Mouse (Mus musculus) forebrain, embryonic 13.5 days (tissue): ENCODE measurements around the gene Rpf1. TPM values are rescaled to one million over a fixed set of nuclear protein-coding genes. Genes with fewer than 3 reads are reported as not detected.

Experiments used
- ATAC-seq: fragments of 200-750 bp; cut with Nextera tagmentation; 2 replicates; pipeline ENCODE4 v1.8.0; 2017
- H3K27ac ChIP-seq: fragments of 300-500 bp; sonication (generic); 2 replicates; pipeline ENCODE4 v1.5.1; 2015; ENCODE audit warnings: inconsistent platforms, mild to moderate bottlenecking, moderate library complexity
- H3K27me3 ChIP-seq: fragments of 300-500 bp; sonication (generic); 2 replicates; pipeline ENCODE4 v1.6.1; 2015; ENCODE audit warnings: mild to moderate bottlenecking, inconsistent platforms
- H3K36me3 ChIP-seq: fragments of 300-500 bp; sonication (generic); 2 replicates; pipeline ENCODE4 v1.6.1; 2015; ENCODE audit warnings: mild to moderate bottlenecking, inconsistent platforms; ENCODE audit not compliant: poor library complexity, severe bottlenecking
- H3K4me1 ChIP-seq: fragments of 300-500 bp; sonication (generic); 2 replicates; pipeline ENCODE4 v1.6.1; 2015; ENCODE audit warnings: inconsistent platforms
- H3K4me2 ChIP-seq: fragments of 300-500 bp; sonication (generic); 2 replicates; pipeline ENCODE4 v1.6.1; 2015; ENCODE audit warnings: inconsistent platforms, mild to moderate bottlenecking, moderate library complexity
- H3K4me3 ChIP-seq: fragments of 300-500 bp; sonication (generic); 2 replicates; pipeline ENCODE4 v1.5.1; 2015; ENCODE audit warnings: mild to moderate bottlenecking, inconsistent platforms
- H3K9ac ChIP-seq: fragments of 300-500 bp; sonication (generic); 2 replicates; pipeline ENCODE4 v1.6.1; 2015; ENCODE audit warnings: mild to moderate bottlenecking, inconsistent platforms
- H3K9me3 ChIP-seq: fragments of 300-500 bp; sonication (generic); replicated peaks from 2 replicates; pipeline ENCODE4 v1.6.1; 2016; ENCODE audit warnings: inconsistent platforms
- WGBS: fragments of 180-500 bp; shearing (Covaris S2); methylation state at CpG from one replicate; pipeline ENCODE4 v1.1.7; 2015; 5-methylcytosine and 5-hydroxymethylcytosine counted together
- polyA plus RNA-seq: library from polyadenylated mRNA; unstranded; fragments of >200 nt; fragmentation: Nextera tagmentation; extraction: Ambion mirVana; gene quantifications from 2 replicates; pipeline ENCODE4 v1.2.1, GENCODE M21; 2015

The Rpf1 gene
- polyA plus RNA-seq, 1 experiment from 2014 or later: 67.5 TPM

GRCm38 (mm10) chr3:146554816-146555215, 33.6 kb upstream of the Rpf1 start:
- H3K9me3 ChIP-seq: no peaks in the 10 kb centered on the region
- no peak overlapping the region for H3K27ac ChIP-seq
- H3K36me3 ChIP-seq: no peaks in the 10 kb centered on the region
- 82% methylated on average over 7 of the region's 7 CpGs for WGBS
- no peak for ATAC-seq
- no peaks in the 10 kb centered on the region for H3K27me3 ChIP-seq
- no peak overlapping the region for H3K4me2 ChIP-seq
- no peak overlapping the region for H3K4me3 ChIP-seq
- H3K9ac ChIP-seq: no peak overlapping the region
- no peaks in the 10 kb centered on the region for H3K4me1 ChIP-seq

GRCm38 (mm10) chr3:146543632-146544031, 22.4 kb upstream of the Rpf1 start:
- no peaks in the 10 kb centered on the region for H3K36me3 ChIP-seq
- no peaks in the 10 kb centered on the region for H3K4me1 ChIP-seq
- no peak overlapping the region for H3K9ac ChIP-seq
- no peaks in the 10 kb centered on the region for H3K9me3 ChIP-seq
- no peaks in the 10 kb centered on the region for H3K27me3 ChIP-seq
- H3K4me3 ChIP-seq: no peak overlapping the region
- WGBS: 50% methylated on average over 1 of the region's 1 CpGs
- no peak overlapping the region for H3K4me2 ChIP-seq
- no peak overlapping the region for H3K27ac ChIP-seq
- ATAC-seq: no peak

- 86% methylated on average over 4 of the region's 4 CpGs for WGBS
- Histone ChIP-seq H3K9ac (no peak overlapping the region), H3K27me3 (no peaks in the 10 kb centered on the region), H3K4me3 (no peak overlapping the region), H3K4me1 (no peaks in the 10 kb centered on the region), H3K27ac (no peak overlapping the region), H3K4me2 (no peak overlapping the region), H3K36me3 (no peaks in the 10 kb centered on the region), H3K9me3 (no peaks in the 10 kb centered on the region)
- no peak for ATAC-seq
Measured at GRCm38 (mm10) chr3:146540521-146541273, 19.5 kb upstream of the Rpf1 start.

GRCm38 (mm10) chr3:146534986-146535385, 13.8 kb upstream of the Rpf1 start:
- H3K27me3 ChIP-seq: no peaks in the 10 kb centered on the region
- H3K4me3 ChIP-seq: no peak overlapping the region
- H3K36me3 ChIP-seq: no peaks in the 10 kb centered on the region
- WGBS: 49% methylated on average over 6 of the region's 6 CpGs
- H3K4me2 ChIP-seq: no peak overlapping the region
- H3K9me3 ChIP-seq: no peaks in the 10 kb centered on the region
- ATAC-seq: no peak
- H3K4me1 ChIP-seq: no peaks in the 10 kb centered on the region
- no peak overlapping the region for H3K27ac ChIP-seq
- no peak overlapping the region for H3K9ac ChIP-seq

- no peak for ATAC-seq
Measured at GRCm38 (mm10) chr3:146528335-146528734, 7.1 kb upstream of the Rpf1 start.

GRCm38 (mm10) chr3:146521652-146522020, 407 bp upstream of the Rpf1 start:
- H3K27ac ChIP-seq: peak overlapping the region; percentile 95
- H3K27me3 ChIP-seq: no peaks in the 10 kb centered on the region

More at GRCm38 (mm10) chr3:146528335-146528734, 7.1 kb upstream of the Rpf1 start:
- Histone ChIP-seq H3K4me1 (no peaks in the 10 kb centered on the region), H3K9ac (no peak overlapping the region), H3K27me3 (no peaks in the 10 kb centered on the region), H3K4me3 (no peak overlapping the region), H3K4me2 (no peak overlapping the region), H3K9me3 (no peaks in the 10 kb centered on the region), H3K27ac (no peak overlapping the region), H3K36me3 (no peaks in the 10 kb centered on the region)
- 33% methylated on average over 2 of the region's 2 CpGs for WGBS

GRCm38 (mm10) chr3:146520226-146520797, 917 bp downstream of the Rpf1 start:
- H3K27me3 ChIP-seq: no peaks in the 10 kb centered on the region
- peak overlapping the region; percentile 80 for H3K4me2 ChIP-seq
- peak overlapping the region; percentile 95 for H3K27ac ChIP-seq
- H3K4me1 ChIP-seq: peaks cover 9% of the 10 kb centered on the region
- ATAC-seq: peak; percentile 16
- peak overlapping the region; percentile 80 for H3K4me3 ChIP-seq
- peak overlapping the region; percentile 80 for H3K9ac ChIP-seq
- H3K36me3 ChIP-seq: peaks cover 28% of the 10 kb centered on the region
- no peaks in the 10 kb centered on the region for H3K9me3 ChIP-seq
- WGBS: 41% methylated on average over 5 of the region's 5 CpGs

More at GRCm38 (mm10) chr3:146521652-146522020, 407 bp upstream of the Rpf1 start:
- WGBS: 21% methylated on average over 8 of the region's 8 CpGs
- Histone ChIP-seq H3K4me1 (peaks cover 9% of the 10 kb centered on the region), H3K36me3 (peaks cover 21% of the 10 kb centered on the region), H3K4me2 (peak overlapping the region; percentile 80), H3K9me3 (no peaks in the 10 kb centered on the region), H3K4me3 (peak overlapping the region; percentile 80), H3K9ac (peak overlapping the region; percentile 80)
- ATAC-seq: peak; percentile 29

- Histone ChIP-seq H3K4me3 (no peak overlapping the region), H3K4me2 (no peak overlapping the region), H3K4me1 (peaks cover 9% of the 10 kb centered on the region), H3K27ac (no peak overlapping the region), H3K27me3 (no peaks in the 10 kb centered on the region), H3K9me3 (no peaks in the 10 kb centered on the region), H3K9ac (no peak overlapping the region), H3K36me3 (peaks cover 73% of the 10 kb centered on the region)
- no peak for ATAC-seq
- 97% methylated on average over 7 of the region's 7 CpGs for WGBS
Measured at GRCm38 (mm10) chr3:146506711-146507110, 14.5 kb downstream of the Rpf1 start.

- H3K36me3 ChIP-seq: peaks cover 28% of the 10 kb centered on the region
- no peak for ATAC-seq
- 59% methylated on average over 5 of the region's 5 CpGs for WGBS
Measured at GRCm38 (mm10) chr3:146501601-146502123, 19.6 kb downstream of the Rpf1 start.

GRCm38 (mm10) chr3:146500810-146501201, 20.4 kb downstream of the Rpf1 start:
- no peaks in the 10 kb centered on the region for H3K27me3 ChIP-seq
- ATAC-seq: no peak
- WGBS: 9% methylated on average over 5 of the region's 5 CpGs
- no peak overlapping the region for H3K27ac ChIP-seq
- peak overlapping the region; percentile 84 for H3K4me3 ChIP-seq
- H3K9me3 ChIP-seq: no peaks in the 10 kb centered on the region
- H3K4me1 ChIP-seq: peaks cover 21% of the 10 kb centered on the region
- H3K36me3 ChIP-seq: peaks cover 22% of the 10 kb centered on the region
- peak overlapping the region; percentile 71 for H3K4me2 ChIP-seq
- peak overlapping the region; percentile 89 for H3K9ac ChIP-seq

More at GRCm38 (mm10) chr3:146501601-146502123, 19.6 kb downstream of the Rpf1 start:
- Histone ChIP-seq H3K4me1 (peaks cover 21% of the 10 kb centered on the region), H3K9me3 (no peaks in the 10 kb centered on the region), H3K27me3 (no peaks in the 10 kb centered on the region), H3K27ac (no peak overlapping the region), H3K4me3 (peak overlapping the region; percentile 84), H3K9ac (peak overlapping the region; percentile 89), H3K4me2 (peak overlapping the region; percentile 71)

GRCm38 (mm10) chr3:146500003-146500809, 21.0 kb downstream of the Rpf1 start:
- Histone ChIP-seq H3K4me1 (peaks cover 21% of the 10 kb centered on the region), H3K27me3 (no peaks in the 10 kb centered on the region), H3K36me3 (peaks cover 17% of the 10 kb centered on the region), H3K27ac (peak overlapping the region; percentile 75), H3K4me3 (peak overlapping the region; percentile 84), H3K4me2 (peak overlapping the region; percentile 71), H3K9me3 (no peaks in the 10 kb centered on the region), H3K9ac (peak overlapping the region; percentile 89)
- WGBS: under 1% methylated on average over 40 of the region's 57 CpGs
- peak; percentile 80; the same call in 1 of the 2 replicates for ATAC-seq
